In genomic region chr5:41845558-41845937, GRCm38 (mm10) we compare ENCODE assay signal across 8 mouse cellular contexts. TPM values are rescaled to one million over a fixed set of nuclear protein-coding genes. Genes with fewer than 3 reads are reported as not detected.
DNase-seq lines count a peak whose midpoint lies in the region; ATAC-seq and TF ChIP-seq lines count a peak whose summit lies in the region.

No protein-coding gene starts in this region.

- H3K27me3 ChIP-seq in heart, embryonic 15.5 days: no peaks in the 10 kb centered on the region
- no peaks in the 10 kb centered on the region for H3K27me3 ChIP-seq in E14TG2a.4 (ENCODE audit: insufficient read depth, low read length)
- H3K27me3 ChIP-seq in forebrain, embryonic 11.5 days (ENCODE audit: control insufficient read depth, insufficient read depth, low read length): no peaks in the 10 kb centered on the region
- H3K27me3 ChIP-seq in liver, embryonic 13.5 days: no peaks in the 10 kb centered on the region

- WGBS in heart, embryonic 15.5 days: 47% methylated on average over 2 of the region's 2 CpGs
- 69% methylated on average over 2 of the region's 2 CpGs for WGBS in forebrain, embryonic 11.5 days
- 57% methylated on average over 2 of the region's 2 CpGs for WGBS in liver, embryonic 13.5 days (ENCODE audit: insufficient replicate concordance)

- ATAC-seq in heart, embryonic 15.5 days (replicated peaks; ENCODE audit: insufficient number of reproducible peaks, insufficient read depth, low FRiP score, low read depth): no peak
- ATAC-seq in forebrain, embryonic 11.5 days (replicated peaks; ENCODE audit: low FRiP score): no peak
- ATAC-seq in liver, embryonic 13.5 days (ENCODE audit: low read depth): no peak
- ATAC-seq in megakaryocyte progenitor cell, adult 5-6 weeks (replicated peaks; ENCODE audit: poor library complexity): no peak

- no peak for DNase-seq in heart, adult 9 months (ENCODE audit: low spot score in 2 of 2)
- no peak for DNase-seq in forebrain, embryonic 11.5 days (ENCODE audit: low spot score)
- no peak for DNase-seq in liver, embryonic 13.5 days
- DNase-seq in adrenal gland, postnatal 14 days: no peak
- no peak for DNase-seq in urinary bladder, postnatal 4 days (ENCODE audit: low spot score in 2 of 2)

- peak overlapping the region; percentile 66 for H3K4me2 ChIP-seq in heart, embryonic 15.5 days
- peak overlapping the region; percentile 71; the same call in 1 of the 2 replicates for H3K4me2 ChIP-seq in forebrain, embryonic 11.5 days (ENCODE audit: low read depth, low read length, severe bottlenecking)
- peak overlapping the region; percentile 81 for H3K4me2 ChIP-seq in liver, embryonic 13.5 days

- no peak for TF ChIP-seq CTCF in E14TG2a.4 (conservative IDR thresholded peaks at IDR 0.05; ENCODE audit: low read length)

- peak overlapping the region; percentile 91 for H3K4me3 ChIP-seq in heart, embryonic 15.5 days
- H3K4me3 ChIP-seq in E14TG2a.4 (replicated peaks; ENCODE audit: low read length): peak overlapping the region; percentile 97
- no peak overlapping the region for H3K4me3 ChIP-seq in forebrain, embryonic 11.5 days (ENCODE audit: low read depth, low read length)
- peak overlapping the region; percentile 99 for H3K4me3 ChIP-seq in liver, embryonic 13.5 days (replicated peaks)

- H3K36me3 ChIP-seq in heart, embryonic 15.5 days: no peaks in the 10 kb centered on the region
- H3K36me3 ChIP-seq in E14TG2a.4 (ENCODE audit: insufficient read depth, low read length): peaks cover 7% of the 10 kb centered on the region; the same call in 1 of the 2 replicates
- H3K36me3 ChIP-seq in forebrain, embryonic 11.5 days (ENCODE audit: control insufficient read depth, insufficient read depth, low read length): no peaks in the 10 kb centered on the region
- H3K36me3 ChIP-seq in liver, embryonic 13.5 days: no peaks in the 10 kb centered on the region

- H3K9me3 ChIP-seq in heart, embryonic 15.5 days (replicated peaks): no peaks in the 10 kb centered on the region
- no peaks in the 10 kb centered on the region for H3K9me3 ChIP-seq in E14TG2a.4 (ENCODE audit: low read length)
- no peaks in the 10 kb centered on the region for H3K9me3 ChIP-seq in forebrain, embryonic 11.5 days (ENCODE audit: control insufficient read depth, low read length)
- no peaks in the 10 kb centered on the region for H3K9me3 ChIP-seq in liver, embryonic 13.5 days (replicated peaks)

- peaks cover 15% of the 10 kb centered on the region for H3K4me1 ChIP-seq in heart, embryonic 15.5 days (replicated peaks)
- peaks cover 23% of the 10 kb centered on the region for H3K4me1 ChIP-seq in E14TG2a.4 (replicated peaks; ENCODE audit: low read depth, low read length)
- H3K4me1 ChIP-seq in forebrain, embryonic 11.5 days (replicated peaks; ENCODE audit: control insufficient read depth, insufficient read depth, low read length): no peaks in the 10 kb centered on the region; the same call in 1 of the 2 replicates
- peaks cover 33% of the 10 kb centered on the region for H3K4me1 ChIP-seq in liver, embryonic 13.5 days (replicated peaks)

- H3K9ac ChIP-seq in heart, embryonic 15.5 days: peak overlapping the region; percentile 38; the same call in 1 of the 2 replicates
- H3K9ac ChIP-seq in forebrain, embryonic 11.5 days (ENCODE audit: low read length): no peak overlapping the region
- peak overlapping the region; percentile 97 for H3K9ac ChIP-seq in liver, embryonic 13.5 days

- H3K27ac ChIP-seq in heart, embryonic 15.5 days: no peak overlapping the region
- no peak overlapping the region for H3K27ac ChIP-seq in forebrain, embryonic 11.5 days (ENCODE audit: low read depth, low read length)
- no peak overlapping the region for H3K27ac ChIP-seq in liver, embryonic 13.5 days

RNA-seq across cellular contexts. Expression of gene Bod1l, which starts 1.4 kb away (rescaled TPM):
- polyA plus RNA-seq in heart, embryonic 15.5 days (2015; fragmentation: Nextera tagmentation; extraction: Ambion mirVana): 13.8 and 14.6 TPM in 2 replicates
- 22.8 and 24.5 TPM in 2 replicates for polyA plus RNA-seq in forebrain, embryonic 11.5 days (2014; fragmentation: Nextera tagmentation; extraction: Ambion mirVana)
- 12.3 and 12.5 TPM in 2 replicates for polyA plus RNA-seq in liver, embryonic 13.5 days (2015; fragmentation: Nextera tagmentation; extraction: Ambion mirVana)
- total RNA-seq in adrenal gland, postnatal 14 days (2021): 34.3 and 35.8 TPM in 2 replicates
- total RNA-seq in megakaryocyte progenitor cell, adult 5-6 weeks (2015): 34.4 and 38.1 TPM in 2 replicates
- total RNA-seq in megakaryocyte progenitor cell, adult 5-6 weeks (2017): 31.5 and 42.6 TPM in 2 replicates
